7 mouse cellular contexts compared by ENCODE assay signal in the genomic region with DNA sequence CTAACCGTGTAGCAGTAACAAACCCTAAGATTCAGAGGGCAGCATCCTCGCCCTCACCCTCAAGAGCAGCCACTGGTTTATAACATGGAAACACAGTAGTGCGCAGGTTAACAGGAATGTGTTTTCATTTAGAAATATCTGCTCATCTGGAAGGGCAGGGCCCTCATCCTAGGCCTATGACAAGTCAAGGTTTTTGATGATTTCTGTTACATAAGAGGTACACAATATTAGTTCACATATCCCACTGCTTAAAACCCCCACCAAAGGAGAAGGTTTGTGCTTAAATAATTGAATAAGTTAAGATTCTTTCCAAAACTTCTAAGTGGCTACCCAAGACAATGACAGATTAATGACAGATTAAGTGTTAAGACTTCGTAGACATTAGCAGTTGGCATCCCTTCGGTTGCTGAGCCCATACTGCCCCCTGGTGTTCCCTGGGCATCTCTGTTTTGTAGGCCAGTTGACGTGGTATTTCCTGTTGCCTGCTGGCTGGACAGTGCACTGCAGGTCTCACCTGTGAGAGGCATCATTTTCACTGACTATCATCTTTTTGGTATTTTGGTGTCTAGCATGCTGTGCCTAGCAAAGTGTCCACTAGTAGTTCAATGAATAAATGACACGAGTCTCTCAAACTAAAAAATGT.
DNase-seq lines count a peak whose midpoint lies in the region; ATAC-seq and TF ChIP-seq lines count a peak whose summit lies in the region.

No protein-coding gene starts in this region.

- no peaks in the 10 kb centered on the region for H3K36me3 ChIP-seq in kidney, adult 2 months (ENCODE audit: control insufficient read depth, insufficient read depth, low read length)
- no peaks in the 10 kb centered on the region for H3K36me3 ChIP-seq in limb, embryonic 11.5 days (ENCODE audit: control insufficient read depth, insufficient read depth, low read length)

- no peak overlapping the region for H3K27ac ChIP-seq in kidney, adult 2 months (ENCODE audit: insufficient read depth, low read depth, low read length)
- no peak overlapping the region for H3K27ac ChIP-seq in limb, embryonic 11.5 days (replicated peaks; ENCODE audit: low read depth, low read length)

- no peak overlapping the region for H3K4me3 ChIP-seq in kidney, adult 2 months (ENCODE audit: insufficient read depth, low read depth, low read length)
- no peak overlapping the region for H3K4me3 ChIP-seq in limb, embryonic 11.5 days (ENCODE audit: low read depth, low read length)

- whole genome bisulfite sequencing in kidney, adult 2 months, result 46% methylated on average over 7 of the region's 7 CpGs
- WGBS in limb, embryonic 11.5 days, result 51% methylated on average over 7 of the region's 7 CpGs

- TF ChIP-seq POLR2A in kidney, adult 2 months (IDR thresholded peaks at IDR 0.05; ENCODE audit: low read depth, low read length), result no peak

- TF ChIP-seq CTCF in kidney, adult 2 months (conservative IDR thresholded peaks at IDR 0.05; ENCODE audit: insufficient read depth, insufficient read length, low read depth, low read length), result peak; percentile 100; the same call in 1 of the 2 replicates

- no peak overlapping the region for H3K9ac ChIP-seq in limb, embryonic 11.5 days (ENCODE audit: low read length)

- H3K4me1 ChIP-seq in kidney, adult 2 months (ENCODE audit: control insufficient read depth, insufficient read depth, low read length), result no peaks in the 10 kb centered on the region
- H3K4me1 ChIP-seq in limb, embryonic 11.5 days (ENCODE audit: control insufficient read depth, insufficient read depth, low read length), result no peaks in the 10 kb centered on the region

- peak; percentile 87 for DNase-seq in adipocyte (ENCODE audit: low spot score)
- DNase-seq in cerebellum, postnatal 36 days, result peak; percentile 87 to 91
- peak; percentile 79 for DNase-seq in gastrocnemius, postnatal 10 days
- DNase-seq in kidney, adult 2 months, result peak; percentile 92
- peak; percentile 82 for DNase-seq in limb, embryonic 11.5 days (ENCODE audit: low spot score)
- DNase-seq in monocyte, adult 2 months (ENCODE audit: low read depth in 1 of 2, low spot score in 2 of 2), result peak; percentile 39 to 73
- DNase-seq in spleen, postnatal 14 days (ENCODE audit: low spot score in 2 of 2), result peak; percentile 41 to 63

- H3K4me2 ChIP-seq in limb, embryonic 11.5 days (ENCODE audit: low read depth, severe bottlenecking), result no peak overlapping the region

- no peaks in the 10 kb centered on the region for H3K27me3 ChIP-seq in kidney, adult 2 months (replicated peaks; ENCODE audit: control insufficient read depth, insufficient read depth, low read length)
- H3K27me3 ChIP-seq in limb, embryonic 11.5 days (ENCODE audit: control insufficient read depth, insufficient read depth, low read length), result no peaks in the 10 kb centered on the region

- no peak for ATAC-seq in limb, embryonic 11.5 days (ENCODE audit: insufficient number of reproducible peaks, low FRiP score, low TSS enrichment, low read depth)

- H3K9me3 ChIP-seq in limb, embryonic 11.5 days (ENCODE audit: control insufficient read depth, low read length), result no peaks in the 10 kb centered on the region
